Mouse (Mus musculus): ENCODE measurements at regions not wholly inside any gene's neighbourhood (a gene's known extent, or its start where the extent isn't known, plus 50 kb on each side); places are given as distances from the start of the nearest gene placed in this dataset.
A peak's percentile ranks its signal among the peaks of the same experiment; 100 is the strongest.

GRCm38 (mm10) chr17:60372206-60372605 is 1359.0 kb upstream of the Nudt12 start:
- H3K9me3 ChIP-seq (ENCODE audit: control insufficient read depth, low read length), result no peaks in the 10 kb centered on the region
- no peak overlapping the region for H3K9ac ChIP-seq (ENCODE audit: low read length)
- H3K27ac ChIP-seq (ENCODE audit: low read depth, low read length), result no peak overlapping the region
- no peaks in the 10 kb centered on the region for H3K36me3 ChIP-seq (ENCODE audit: control insufficient read depth, insufficient read depth, low read length)
- no peak for DNase-seq (ENCODE audit: low spot score)
- no peak overlapping the region for H3K4me2 ChIP-seq (ENCODE audit: low read depth, low read length, severe bottlenecking)
- no peaks in the 10 kb centered on the region for H3K4me1 ChIP-seq (replicated peaks; ENCODE audit: control insufficient read depth, insufficient read depth, low read length)
- 83% methylated on average over 1 of the region's 1 CpGs for WGBS
- no peaks in the 10 kb centered on the region for H3K27me3 ChIP-seq (ENCODE audit: control insufficient read depth, insufficient read depth, low read length)
- H3K4me3 ChIP-seq (ENCODE audit: low read depth, low read length), result no peak overlapping the region
- no peak for ATAC-seq (replicated peaks; ENCODE audit: low FRiP score)

- Histone ChIP-seq H3K27me3 (ENCODE audit: control insufficient read depth, insufficient read depth, low read length) (no peaks in the 10 kb centered on the region), H3K36me3 (ENCODE audit: control insufficient read depth, insufficient read depth, low read length) (no peaks in the 10 kb centered on the region), H3K4me3 (ENCODE audit: low read depth, low read length) (no peak overlapping the region), H3K4me1 (replicated peaks; ENCODE audit: control insufficient read depth, insufficient read depth, low read length) (no peaks in the 10 kb centered on the region), H3K4me2 (ENCODE audit: low read depth, low read length, severe bottlenecking) (no peak overlapping the region), H3K27ac (ENCODE audit: low read depth, low read length) (no peak overlapping the region), H3K9ac (ENCODE audit: low read length) (no peak overlapping the region), H3K9me3 (ENCODE audit: control insufficient read depth, low read length) (no peaks in the 10 kb centered on the region)
- 90% methylated on average over 1 of the region's 1 CpGs for WGBS
- no peak for ATAC-seq (replicated peaks; ENCODE audit: low FRiP score)
- DNase-seq (ENCODE audit: low spot score), result no peak
These were observed 1342.2 kb upstream of the Nudt12 start for GRCm38 (mm10) chr17:60355411-60355810.

GRCm38 (mm10) chr17:60344656-60345055 is 1331.5 kb upstream of the Nudt12 start:
- no peak overlapping the region for H3K4me2 ChIP-seq (ENCODE audit: low read depth, low read length, severe bottlenecking)
- H3K4me1 ChIP-seq (replicated peaks; ENCODE audit: control insufficient read depth, insufficient read depth, low read length), result no peaks in the 10 kb centered on the region
- H3K4me3 ChIP-seq (ENCODE audit: low read depth, low read length), result no peak overlapping the region
- H3K27ac ChIP-seq (ENCODE audit: low read depth, low read length), result no peak overlapping the region
- no peak overlapping the region for H3K9ac ChIP-seq (ENCODE audit: low read length)
- H3K36me3 ChIP-seq (ENCODE audit: control insufficient read depth, insufficient read depth, low read length), result no peaks in the 10 kb centered on the region
- DNase-seq (ENCODE audit: low spot score), result no peak
- no peaks in the 10 kb centered on the region for H3K27me3 ChIP-seq (ENCODE audit: control insufficient read depth, insufficient read depth, low read length)
- no peak for ATAC-seq (replicated peaks; ENCODE audit: low FRiP score)
- no peaks in the 10 kb centered on the region for H3K9me3 ChIP-seq (ENCODE audit: control insufficient read depth, low read length)

- WGBS, result 55% methylated on average over 5 of the region's 5 CpGs
- Histone ChIP-seq H3K9ac (ENCODE audit: low read length) (no peak overlapping the region), H3K36me3 (ENCODE audit: control insufficient read depth, insufficient read depth, low read length) (no peaks in the 10 kb centered on the region), H3K9me3 (ENCODE audit: control insufficient read depth, low read length) (no peaks in the 10 kb centered on the region), H3K27me3 (ENCODE audit: control insufficient read depth, insufficient read depth, low read length) (no peaks in the 10 kb centered on the region), H3K4me1 (replicated peaks; ENCODE audit: control insufficient read depth, insufficient read depth, low read length) (no peaks in the 10 kb centered on the region), H3K4me2 (ENCODE audit: low read depth, low read length, severe bottlenecking) (no peak overlapping the region), H3K27ac (ENCODE audit: low read depth, low read length) (no peak overlapping the region), H3K4me3 (ENCODE audit: low read depth, low read length) (no peak overlapping the region)
- DNase-seq (ENCODE audit: low spot score), result no peak
- peak; percentile 74 for ATAC-seq (replicated peaks; ENCODE audit: low FRiP score)
These were observed 1324.5 kb upstream of the Nudt12 start for GRCm38 (mm10) chr17:60337680-60338079.

- no peaks in the 10 kb centered on the region for H3K27me3 ChIP-seq (ENCODE audit: control insufficient read depth, insufficient read depth, low read length)
- 94% methylated on average over 4 of the region's 4 CpGs for WGBS
- ATAC-seq (replicated peaks; ENCODE audit: low FRiP score), result no peak
These were observed 1307.9 kb upstream of the Nudt12 start for GRCm38 (mm10) chr17:60321046-60321445.

More at GRCm38 (mm10) chr17:60321046-60321445, 1307.9 kb upstream of the Nudt12 start:
- Histone ChIP-seq H3K4me3 (ENCODE audit: low read depth, low read length) (no peak overlapping the region), H3K4me2 (ENCODE audit: low read depth, low read length, severe bottlenecking) (no peak overlapping the region), H3K9ac (ENCODE audit: low read length) (no peak overlapping the region), H3K27ac (ENCODE audit: low read depth, low read length) (no peak overlapping the region), H3K4me1 (replicated peaks; ENCODE audit: control insufficient read depth, insufficient read depth, low read length) (no peaks in the 10 kb centered on the region), H3K36me3 (ENCODE audit: control insufficient read depth, insufficient read depth, low read length) (no peaks in the 10 kb centered on the region), H3K9me3 (ENCODE audit: control insufficient read depth, low read length) (no peaks in the 10 kb centered on the region)
- no peak for DNase-seq (ENCODE audit: low spot score)
